Mouse (Mus musculus) midbrain, embryonic 10.5 days (tissue): ENCODE measurements around the gene Lrrc66. TPM values are rescaled to one million over a fixed set of nuclear protein-coding genes. Genes with fewer than 3 reads are reported as not detected.

ENCODE experiments used
- DNase-seq: peaks from one replicate; pipeline ENCODE4 v3.0.0-alpha.2; 2017; ENCODE audit warnings: low spot score
- H3K27ac ChIP-seq: fragments of 300-500 bp; sonication (generic); replicated peaks from 2 replicates; pipeline ENCODE4 v1.5.1; 2016; ENCODE audit warnings: mild to moderate bottlenecking
- H3K27me3 ChIP-seq: fragments of 300-500 bp; sonication (generic); 2 replicates; pipeline ENCODE4 v1.6.1; 2016; ENCODE audit warnings: low read depth, mild to moderate bottlenecking; ENCODE audit not compliant: poor library complexity, severe bottlenecking
- H3K36me3 ChIP-seq: fragments of 300-500 bp; sonication (generic); 2 replicates; pipeline ENCODE4 v1.6.1; 2016; ENCODE audit warnings: mild to moderate bottlenecking, moderate library complexity
- H3K4me1 ChIP-seq: fragments of 300-500 bp; sonication (generic); 2 replicates; pipeline ENCODE4 v1.6.1; 2016
- H3K4me3 ChIP-seq: fragments of 300-500 bp; sonication (generic); 2 replicates; pipeline ENCODE4 v1.5.1; 2016; ENCODE audit warnings: mild to moderate bottlenecking, moderate library complexity
- H3K9me3 ChIP-seq: fragments of 300-500 bp; sonication (generic); replicated peaks from 2 replicates; pipeline ENCODE4 v1.6.1; 2016; ENCODE audit warnings: mild to moderate bottlenecking
- WGBS: fragments of 180-500 bp; shearing (Covaris S2); methylation state at CpG from one replicate; pipeline ENCODE4 v1.1.7; 2016; 5-methylcytosine and 5-hydroxymethylcytosine counted together
- polyA plus RNA-seq: library from polyadenylated mRNA; unstranded; fragments of >200 nt; fragmentation: Nextera tagmentation; extraction: Ambion mirVana; gene quantifications from 2 replicates; pipeline ENCODE4 v1.2.1, GENCODE M21; 2016

The Lrrc66 gene
- polyA plus RNA-seq, 1 experiment from 2014 or later, result 0.06 TPM

- Histone ChIP-seq H3K27me3 (no peaks in the 10 kb centered on the region), H3K27ac (no peak overlapping the region; the same call in 1 of the 2 replicates), H3K4me3 (no peak overlapping the region), H3K4me1 (peaks cover 12% of the 10 kb centered on the region), H3K36me3 (peaks cover 56% of the 10 kb centered on the region), H3K9me3 (peaks cover 9% of the 10 kb centered on the region; the same call in 1 of the 2 replicates)
- WGBS, result 49% methylated on average over 8 of the region's 8 CpGs
- no peak for DNase-seq
Measured at GRCm38 (mm10) chr5:73637337-73638107, 5.2 kb upstream of the Lrrc66 start.

- WGBS, result 61% methylated on average over 8 of the region's 8 CpGs
- DNase-seq, result peak; percentile 68
- Histone ChIP-seq H3K27me3 (no peaks in the 10 kb centered on the region), H3K4me1 (peaks cover 20% of the 10 kb centered on the region), H3K9me3 (peaks cover 9% of the 10 kb centered on the region; the same call in 1 of the 2 replicates), H3K27ac (no peak overlapping the region), H3K36me3 (peaks cover 32% of the 10 kb centered on the region), H3K4me3 (no peak overlapping the region)
Measured at GRCm38 (mm10) chr5:73633141-73633540, 815 bp upstream of the Lrrc66 start.

- WGBS, result 59% methylated on average over 10 of the region's 10 CpGs
- Histone ChIP-seq H3K27me3 (no peaks in the 10 kb centered on the region), H3K36me3 (peaks cover 23% of the 10 kb centered on the region), H3K27ac (no peak overlapping the region; the same call in 1 of the 2 replicates), H3K9me3 (peaks cover 9% of the 10 kb centered on the region; the same call in 1 of the 2 replicates), H3K4me3 (no peak overlapping the region), H3K4me1 (peaks cover 20% of the 10 kb centered on the region)
- DNase-seq, result peak; percentile 33
Measured at GRCm38 (mm10) chr5:73631001-73631558, 1.2 kb downstream of the Lrrc66 start.

GRCm38 (mm10) chr5:73630141-73630540 lies 2.2 kb downstream of the Lrrc66 start:
- Histone ChIP-seq H3K9me3 (peaks cover 9% of the 10 kb centered on the region; the same call in 1 of the 2 replicates), H3K27me3 (no peaks in the 10 kb centered on the region), H3K4me1 (peaks cover 20% of the 10 kb centered on the region), H3K4me3 (no peak overlapping the region), H3K27ac (no peak overlapping the region), H3K36me3 (peaks cover 16% of the 10 kb centered on the region)
- DNase-seq, result no peak
- WGBS, result 91% methylated on average over 5 of the region's 5 CpGs

- no peak for DNase-seq
- no peak overlapping the region for H3K4me3 ChIP-seq
- 74% methylated on average over 15 of the region's 15 CpGs for WGBS
Measured at GRCm38 (mm10) chr5:73627991-73628390, 4.3 kb downstream of the Lrrc66 start.

GRCm38 (mm10) chr5:73627559-73627958 lies 4.8 kb downstream of the Lrrc66 start:
- Histone ChIP-seq H3K27ac (no peak overlapping the region), H3K4me3 (no peak overlapping the region), H3K36me3 (no peaks in the 10 kb centered on the region), H3K4me1 (peaks cover 20% of the 10 kb centered on the region), H3K27me3 (no peaks in the 10 kb centered on the region), H3K9me3 (no peaks in the 10 kb centered on the region)
- no peak for DNase-seq
- WGBS, result 48% methylated on average over 4 of the region's 4 CpGs

More at GRCm38 (mm10) chr5:73627991-73628390, 4.3 kb downstream of the Lrrc66 start:
- Histone ChIP-seq H3K27ac (no peak overlapping the region), H3K27me3 (no peaks in the 10 kb centered on the region), H3K9me3 (no peaks in the 10 kb centered on the region), H3K36me3 (no peaks in the 10 kb centered on the region), H3K4me1 (peaks cover 20% of the 10 kb centered on the region)

- H3K4me1 ChIP-seq, result peaks cover 16% of the 10 kb centered on the region
- H3K36me3 ChIP-seq, result no peaks in the 10 kb centered on the region
- no peak overlapping the region for H3K27ac ChIP-seq
- 93% methylated on average over 7 of the region's 7 CpGs for WGBS
- no peaks in the 10 kb centered on the region for H3K27me3 ChIP-seq
- no peaks in the 10 kb centered on the region for H3K9me3 ChIP-seq
- no peak for DNase-seq
- H3K4me3 ChIP-seq, result no peak overlapping the region
Measured at GRCm38 (mm10) chr5:73626842-73627241, 5.5 kb downstream of the Lrrc66 start.

- H3K27ac ChIP-seq, result no peak overlapping the region
- H3K27me3 ChIP-seq, result no peaks in the 10 kb centered on the region
- WGBS, result 85% methylated on average over 1 of the region's 1 CpGs
- H3K4me1 ChIP-seq, result peaks cover 8% of the 10 kb centered on the region
- no peaks in the 10 kb centered on the region for H3K36me3 ChIP-seq
- no peaks in the 10 kb centered on the region for H3K9me3 ChIP-seq
- H3K4me3 ChIP-seq, result no peak overlapping the region
- no peak for DNase-seq
Measured at GRCm38 (mm10) chr5:73625505-73625904, 6.8 kb downstream of the Lrrc66 start.

GRCm38 (mm10) chr5:73618969-73619368 lies 13.4 kb downstream of the Lrrc66 start:
- Histone ChIP-seq H3K27ac (no peak overlapping the region), H3K4me3 (no peak overlapping the region), H3K27me3 (no peaks in the 10 kb centered on the region), H3K36me3 (no peaks in the 10 kb centered on the region), H3K4me1 (peaks cover 6% of the 10 kb centered on the region), H3K9me3 (no peaks in the 10 kb centered on the region)
- no peak for DNase-seq
- 87% methylated on average over 1 of the region's 1 CpGs for WGBS

- 93% methylated on average over 7 of the region's 7 CpGs for WGBS
- Histone ChIP-seq H3K36me3 (no peaks in the 10 kb centered on the region), H3K27ac (no peak overlapping the region), H3K9me3 (peaks cover 3% of the 10 kb centered on the region; the same call in 1 of the 2 replicates), H3K27me3 (no peaks in the 10 kb centered on the region), H3K4me1 (0 out of 2 replicates have a peak, but pooled peaks cover under 1% of the 10 kb centered on the region), H3K4me3 (no peak overlapping the region)
- DNase-seq, result no peak
Measured at GRCm38 (mm10) chr5:73615211-73615610, 17.1 kb downstream of the Lrrc66 start.

GRCm38 (mm10) chr5:73613296-73613695 lies 19.0 kb downstream of the Lrrc66 start:
- peaks cover 7% of the 10 kb centered on the region; the same call in 1 of the 2 replicates for H3K9me3 ChIP-seq
- DNase-seq, result no peak
- H3K27me3 ChIP-seq, result no peaks in the 10 kb centered on the region
- H3K36me3 ChIP-seq, result no peaks in the 10 kb centered on the region
- no peak overlapping the region for H3K27ac ChIP-seq
- H3K4me3 ChIP-seq, result no peak overlapping the region
- H3K4me1 ChIP-seq, result no peaks in the 10 kb centered on the region
- WGBS, result 92% methylated on average over 8 of the region's 8 CpGs

- peaks cover 16% of the 10 kb centered on the region; the same call in 1 of the 2 replicates for H3K9me3 ChIP-seq
- H3K27me3 ChIP-seq, result no peaks in the 10 kb centered on the region
- H3K36me3 ChIP-seq, result no peaks in the 10 kb centered on the region
- H3K4me3 ChIP-seq, result no peak overlapping the region
- no peaks in the 10 kb centered on the region for H3K4me1 ChIP-seq
- no peak overlapping the region for H3K27ac ChIP-seq
- DNase-seq, result no peak
- 96% methylated on average over 4 of the region's 4 CpGs for WGBS
Measured at GRCm38 (mm10) chr5:73611071-73611470, 21.3 kb downstream of the Lrrc66 start.

GRCm38 (mm10) chr5:73604964-73605363 lies 27.4 kb downstream of the Lrrc66 start:
- 93% methylated on average over 6 of the region's 6 CpGs for whole genome bisulfite sequencing
- Histone ChIP-seq H3K36me3 (no peaks in the 10 kb centered on the region), H3K4me3 (no peak overlapping the region), H3K9me3 (peaks cover 14% of the 10 kb centered on the region; the same call in 1 of the 2 replicates), H3K4me1 (peaks cover 13% of the 10 kb centered on the region), H3K27ac (no peak overlapping the region), H3K27me3 (no peaks in the 10 kb centered on the region)
- no peak for DNase-seq
